In genomic region chr5:113329463-113329862, GRCm38 (mm10) we compare ENCODE assay signal across 42 mouse cellular contexts. TPM values are rescaled to one million over a fixed set of nuclear protein-coding genes. Genes with fewer than 3 reads are reported as not detected.
"Had no signal": no experiment of that assay in that cellular context is flagged by ENCODE, and none has a peak within 500 bp of the region (broad histone marks: within the 10 kb centered on the region; RNA-seq: fewer than 3 reads in every experiment).

No protein-coding gene starts in this region.

- DNase-seq: gastrocnemius, adult 2 months; gastrocnemius, postnatal 10 days; gastrocnemius, postnatal 25 days; heart, adult 11 months; heart, adult 2 months; heart, postnatal 14 days; heart, postnatal 36 days; kidney, adult 11 months; kidney, adult 2 months; kidney, adult 9 months; kidney, postnatal 14 days; kidney, postnatal 36 days; layer of hippocampus, adult 9-11 months; layer of hippocampus, postnatal 36 days; left cerebral cortex, postnatal 4 days had no signal

- H3K4me1 ChIP-seq: heart, embryonic 13.5 days; heart, embryonic 15.5 days; hindbrain, embryonic 15.5 days; liver, embryonic 12.5 days had no signal

- H3K4me3 ChIP-seq: gastrocnemius, adult 2 months; heart, adult 2 months; heart, embryonic 13.5 days; heart, embryonic 15.5 days; hindbrain, embryonic 13.5 days; hindbrain, embryonic 15.5 days; kidney, embryonic 15.5 days; limb, embryonic 13.5 days; limb, embryonic 15.5 days; liver, embryonic 12.5 days had no signal

- H3K36me3 ChIP-seq: heart, embryonic 13.5 days; heart, embryonic 15.5 days; hindbrain, embryonic 13.5 days; hindbrain, embryonic 15.5 days; kidney, embryonic 15.5 days; limb, embryonic 13.5 days; limb, embryonic 15.5 days; liver, embryonic 12.5 days had no signal

- ATAC-seq: hindbrain, postnatal 0 days; intestine, embryonic 16.5 days; liver, embryonic 12.5 days had no signal

RNA-seq across cellular contexts. Expression of gene Aym1, which starts 27.6 kb away (rescaled TPM):
- total RNA-seq: gastrocnemius, adult 2 months; gastrocnemius, postnatal 10 days; gastrocnemius, postnatal 25 days; heart, adult 2 months; heart, postnatal 14 days; heart, postnatal 36 days; hematopoietic stem cell, adult 5-6 weeks; hindbrain, postnatal 0 days; layer of hippocampus, adult 18-20 months; layer of hippocampus, adult 8-10 months; layer of hippocampus, postnatal 14 days; layer of hippocampus, postnatal 36 days; left cerebral cortex, adult 18-20 months; left cerebral cortex, adult 8-10 months; left cerebral cortex, postnatal 10 days; left cerebral cortex, postnatal 25 days; left cerebral cortex, postnatal 4 days; liver, adult 2 months had no signal
- polyA plus RNA-seq: gonadal fat pad, adult 2 months; heart, adult 2 months; heart, embryonic 11.5 days; heart, embryonic 13.5 days; heart, embryonic 15.5 days; heart, postnatal 0 days; hindbrain, embryonic 11.5 days; hindbrain, embryonic 13.5 days; hindbrain, embryonic 15.5 days; hindbrain, postnatal 0 days; intestine, embryonic 14.5 days; intestine, embryonic 16.5 days; kidney, adult 2 months; kidney, embryonic 15.5 days; kidney, postnatal 0 days; large intestine, adult 2 months; limb, embryonic 11.5 days; limb, embryonic 13.5 days; limb, embryonic 15.5 days; liver, adult 2 months; liver, embryonic 12.5 days had no signal
